Mouse (Mus musculus) bone marrow, adult 2 months (tissue): Measurements from ENCODE around the gene 2810408A11Rik. TPM values are rescaled to one million over a fixed set of nuclear protein-coding genes. Genes with fewer than 3 reads are reported as not detected.
A peak's percentile ranks its signal among the peaks of the same experiment; 100 is the strongest.

Source experiments
- H3K27ac ChIP-seq: fragments of 200-500 bp; 2 replicates; pipeline ENCODE4 v1.5.1; 2012; ENCODE audit warnings: low read depth, mild to moderate bottlenecking, control low read depth, inconsistent platforms, low read length; ENCODE audit not compliant: control insufficient read depth, poor library complexity, insufficient read depth
- H3K4me1 ChIP-seq: fragments of 200-500 bp; 2 replicates; pipeline ENCODE4 v1.6.1; 2011; ENCODE audit warnings: low read length; ENCODE audit not compliant: control insufficient read depth, insufficient read depth
- H3K4me3 ChIP-seq: fragments of 200-500 bp; replicated peaks from 2 replicates; pipeline ENCODE3; 2011; ENCODE audit warnings: mild to moderate bottlenecking, low read depth, low read length, control low read depth; ENCODE audit not compliant: control insufficient read depth
- CTCF ChIP-seq: fragments of 200-500 bp; IDR thresholded peaks from 2 replicates; pipeline ENCODE4 v1.5.1; 2011; ENCODE audit warnings: low read length, control low read depth; ENCODE audit not compliant: control insufficient read depth, insufficient read depth
- POLR2A ChIP-seq: fragments of 200-500 bp; IDR thresholded peaks from 2 replicates; pipeline ENCODE4 v1.6.1; 2011; ENCODE audit warnings: low read depth, mild to moderate bottlenecking, control low read depth, low read length, borderline replicate concordance; ENCODE audit not compliant: control insufficient read depth
- WGBS: fragments of 180-500 bp; shearing (Covaris S2); methylation state at CpG from one replicate; pipeline ENCODE4 v1.1.7; 2018; 5-methylcytosine and 5-hydroxymethylcytosine counted together
- polyA plus RNA-seq: library from polyadenylated mRNA; stranded (reverse); fragments of >200 nt; gene quantifications from 2 replicates; pipeline ENCODE4 v1.2.4, GENCODE M21; 2011; ENCODE audit warnings: low replicate concordance; ENCODE audit not compliant: missing spikeins, insufficient read depth, insufficient read length

The 2810408A11Rik gene
- polyA plus RNA-seq = 2.7 and 5.6 TPM in 2 replicates

DNA sequence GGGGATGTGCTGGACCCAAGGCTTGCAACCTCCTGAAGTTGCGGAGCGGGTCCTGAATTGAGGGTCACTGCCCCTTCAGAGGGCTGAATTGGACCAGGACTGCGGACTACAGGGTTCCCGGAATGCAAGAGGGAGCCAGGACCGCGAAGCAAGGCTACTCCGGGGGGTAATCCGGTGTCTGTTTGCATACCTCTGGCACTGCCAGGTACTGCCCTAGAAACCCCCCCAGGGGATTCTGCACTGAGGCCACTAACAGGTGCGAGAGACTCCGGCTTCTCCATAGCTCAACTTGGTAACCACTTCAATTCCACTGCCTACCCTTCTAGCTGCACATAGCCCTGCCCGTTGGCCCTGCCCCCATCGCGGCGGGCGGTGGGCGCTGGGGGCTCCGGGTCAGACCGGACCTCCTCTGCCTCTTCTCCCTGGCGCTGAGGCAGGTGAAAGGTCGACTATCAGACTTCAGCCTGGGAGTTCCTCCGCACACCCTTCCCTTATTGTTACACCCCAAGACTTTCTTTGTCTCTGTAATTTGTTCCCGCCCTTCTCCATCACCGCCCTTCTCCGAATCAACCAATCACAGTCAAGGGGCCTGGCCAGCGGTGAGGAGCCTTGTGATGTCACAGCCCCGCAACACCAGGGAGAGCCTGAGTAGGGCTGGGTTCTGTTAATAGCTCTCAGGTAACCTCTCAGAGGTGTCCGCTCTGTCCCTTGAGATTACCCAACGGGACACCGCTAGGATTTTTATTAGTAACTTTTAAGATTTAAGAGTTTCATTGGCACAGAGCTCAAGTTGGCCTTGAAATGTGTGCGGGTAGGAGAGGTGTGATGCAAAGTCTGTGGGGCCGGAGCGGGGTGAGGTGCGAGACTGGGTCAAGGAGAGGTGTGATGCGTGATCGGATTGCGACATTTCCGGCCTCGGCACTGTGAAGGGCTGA, at the start of gene 2810408A11Rik, which contains the start of gene Neurl4:
TSS of gene 2810408A11Rik (minus strand) at position 517 of the 935 bp plus-strand sequence.
TSS of gene Neurl4 (plus strand) at position 602 of the 935 bp plus-strand sequence.
- Histone ChIP-seq H3K4me1 (peaks cover 1% of the 10 kb centered on the region; the same call in 1 of the 2 replicates), H3K27ac (peak within 1 kb of the TSS; percentile 73), H3K4me3 (peak within 1 kb of the TSS; percentile 88)
- under 1% methylated on average over 38 of the region's 38 CpGs for WGBS
- TF ChIP-seq POLR2A (peak; percentile 59), CTCF (no peak)

DNA sequence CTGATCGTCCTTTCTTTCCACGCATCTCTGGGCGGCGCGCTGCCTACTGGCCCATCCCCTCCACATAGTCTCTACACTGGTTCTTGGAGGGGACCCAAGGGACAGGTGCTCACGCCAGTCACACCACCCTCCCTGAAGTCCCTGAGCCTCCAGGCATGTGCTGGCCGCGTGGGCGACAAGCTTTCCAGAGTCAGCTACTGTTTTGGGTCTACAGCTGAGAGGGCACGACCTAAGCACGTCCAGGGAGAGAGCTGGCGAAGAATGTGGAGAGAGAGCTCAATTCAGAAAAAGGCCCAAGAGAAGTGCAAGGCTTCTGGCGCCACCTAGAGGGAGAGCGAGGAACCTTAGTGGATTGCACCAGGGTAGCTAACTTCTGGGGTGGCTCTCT, 48.0 kb upstream of the 2810408A11Rik start:
- WGBS = under 1% methylated on average over 14 of the region's 14 CpGs
- peak overlapping the region; percentile 54 for H3K27ac ChIP-seq
- TF ChIP-seq CTCF (peak; percentile 97), POLR2A (no peak)
- peaks cover 1% of the 10 kb centered on the region; the same call in 1 of the 2 replicates for H3K4me1 ChIP-seq
- peak overlapping the region; percentile 64 for H3K4me3 ChIP-seq

GRCm38 (mm10) chr11:69948066-69948762, 47.4 kb upstream of the 2810408A11Rik start, which contains the start of gene Slc2a4:
Gene Slc2a4 (minus strand): TSS chr11:69948188.
- H3K4me3 ChIP-seq = peak within 1 kb of the TSS; percentile 81
- H3K27ac ChIP-seq = peak within 1 kb of the TSS; percentile 54
- peaks cover 1% of the 10 kb centered on the region; the same call in 1 of the 2 replicates for H3K4me1 ChIP-seq
- TF ChIP-seq POLR2A (peak; percentile 78), CTCF (no peak)
- 1% methylated on average over 34 of the region's 34 CpGs for WGBS

GRCm38 (mm10) chr11:69947337-69948065, 46.7 kb upstream of the 2810408A11Rik start:
- TF ChIP-seq CTCF (no peak), POLR2A (no peak)
- WGBS = 19% methylated on average over 29 of the region's 29 CpGs
- peak overlapping the region; percentile 43 for H3K27ac ChIP-seq
- H3K4me1 ChIP-seq = peaks cover 1% of the 10 kb centered on the region; the same call in 1 of the 2 replicates
- H3K4me3 ChIP-seq = peak overlapping the region; percentile 81

- WGBS = 80% methylated on average over 18 of the region's 18 CpGs
- Histone ChIP-seq H3K4me3 (peak overlapping the region; percentile 70), H3K27ac (peak overlapping the region; percentile 52), H3K4me1 (peaks cover 1% of the 10 kb centered on the region; the same call in 1 of the 2 replicates)
- TF ChIP-seq POLR2A (no peak; the same call in 1 of the 2 replicates), CTCF (no peak)
Observed at GRCm38 (mm10) chr11:69945997-69946891, 45.5 kb upstream of the 2810408A11Rik start.

GRCm38 (mm10) chr11:69945216-69945615, 44.4 kb upstream of the 2810408A11Rik start:
- no peak for TF ChIP-seq CTCF
- TF ChIP-seq POLR2A = peak; percentile 13; the same call in 1 of the 2 replicates
- WGBS = 90% methylated on average over 13 of the region's 13 CpGs
- Histone ChIP-seq H3K4me3 (no peak overlapping the region), H3K27ac (no peak overlapping the region), H3K4me1 (peaks cover 1% of the 10 kb centered on the region; the same call in 1 of the 2 replicates)
